Mouse (Mus musculus) spleen, postnatal 14 days (tissue): ENCODE data around the gene Dlg2.

ENCODE experiments used
- DNase-seq, 2 experiments: peaks; one replicate each; pipeline ENCODE4 v3.0.0; 2021 to 2022; ENCODE audit warnings: low spot score in 2 of 2

Gene Dlg2

GRCm38 (mm10) chr7:92180029-92180428 is 1703.6 kb downstream of the Dlg2 start:
- no peak for DNase-seq

GRCm38 (mm10) chr7:92180591-92181587 is 1704.4 kb downstream of the Dlg2 start:
- no peak for DNase-seq

- DNase-seq: no peak
These were observed 1705.6 kb downstream of the Dlg2 start for GRCm38 (mm10) chr7:92181959-92182612.

GRCm38 (mm10) chr7:92184371-92185059 is 1708.0 kb downstream of the Dlg2 start:
- DNase-seq: no peak

GRCm38 (mm10) chr7:92186341-92186740 is 1709.9 kb downstream of the Dlg2 start:
- DNase-seq: no peak

DNA sequence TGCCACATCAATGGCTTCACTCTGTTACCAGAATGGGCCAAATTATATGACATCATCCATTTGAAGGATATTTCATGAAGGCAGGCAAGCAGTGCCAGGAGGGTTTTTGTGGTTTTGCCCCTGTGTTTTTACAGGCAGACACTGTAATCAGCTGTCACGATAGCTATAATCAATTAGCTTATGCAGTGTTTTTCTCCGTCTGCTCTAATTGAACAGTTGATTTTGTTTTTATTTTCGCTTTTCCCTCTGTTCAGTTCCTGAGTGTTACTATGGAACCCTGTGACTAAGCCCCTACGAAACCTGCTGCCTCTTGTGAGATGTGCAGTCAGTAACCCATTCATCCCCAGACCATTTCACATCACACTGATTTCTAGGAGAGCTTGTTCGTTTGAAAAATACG is 1712.7 kb downstream of the Dlg2 start:
- DNase-seq: no peak

DNA sequence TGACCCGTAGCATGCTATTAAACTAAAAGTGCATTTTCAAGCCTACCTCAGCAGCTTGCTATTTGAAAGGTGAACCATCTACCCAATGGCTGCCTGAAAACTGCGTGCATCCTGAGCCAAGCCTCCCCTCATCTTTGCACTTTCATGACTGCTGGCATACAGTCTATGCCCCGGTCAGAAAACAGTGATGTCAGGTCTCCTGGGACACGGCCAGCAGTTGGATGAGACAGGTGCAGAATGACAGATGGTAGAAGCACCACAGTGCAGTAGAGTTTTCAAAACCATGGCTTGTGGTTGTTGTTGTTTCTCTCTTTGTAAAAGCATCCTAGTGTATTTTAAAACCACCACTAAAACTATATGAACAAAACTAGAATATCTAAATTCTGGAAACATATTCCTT is 1719.5 kb downstream of the Dlg2 start:
- DNase-seq: no peak

DNA sequence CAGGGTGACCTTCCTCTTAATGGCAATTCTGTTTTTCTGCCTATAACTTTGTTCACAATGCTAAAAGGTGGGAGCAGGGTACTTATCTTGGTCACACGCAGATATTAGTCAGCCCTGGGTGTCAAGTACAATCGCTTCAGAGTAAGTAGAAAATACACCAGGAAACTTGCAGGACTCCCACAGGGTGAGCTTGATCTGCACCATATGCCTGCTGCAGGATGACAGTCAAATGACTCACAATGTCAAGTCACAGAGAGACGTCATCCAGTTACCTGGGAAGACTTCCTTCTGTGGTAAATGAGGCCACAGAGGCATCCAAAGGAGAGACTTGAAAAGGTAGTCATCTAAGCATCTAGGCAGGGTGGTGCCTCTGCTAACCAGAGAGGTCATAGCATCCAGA is 1721.1 kb downstream of the Dlg2 start:
- DNase-seq: no peak

GRCm38 (mm10) chr7:92199131-92199530 is 1722.7 kb downstream of the Dlg2 start:
- DNase-seq: no peak

DNA sequence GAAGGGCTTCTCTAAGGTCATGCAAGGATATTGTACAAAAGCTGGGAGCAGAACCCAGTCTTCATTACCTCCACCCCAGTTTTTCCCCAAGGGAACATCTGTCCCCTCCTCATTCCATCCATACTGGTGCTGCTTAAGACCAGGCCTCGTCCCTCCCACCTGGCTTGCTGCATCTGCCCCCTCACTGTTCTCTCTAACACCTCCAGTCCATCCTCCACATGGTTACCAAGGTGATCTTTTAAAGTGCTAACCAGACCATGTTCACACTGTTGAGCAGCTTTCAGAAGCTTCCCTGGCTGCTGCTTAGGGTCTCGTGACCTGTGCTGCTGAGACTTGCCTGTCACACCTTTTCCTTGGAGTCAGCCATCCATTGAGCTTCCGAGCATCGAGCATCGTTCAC is 1734.2 kb downstream of the Dlg2 start:
- DNase-seq: no peak

DNA sequence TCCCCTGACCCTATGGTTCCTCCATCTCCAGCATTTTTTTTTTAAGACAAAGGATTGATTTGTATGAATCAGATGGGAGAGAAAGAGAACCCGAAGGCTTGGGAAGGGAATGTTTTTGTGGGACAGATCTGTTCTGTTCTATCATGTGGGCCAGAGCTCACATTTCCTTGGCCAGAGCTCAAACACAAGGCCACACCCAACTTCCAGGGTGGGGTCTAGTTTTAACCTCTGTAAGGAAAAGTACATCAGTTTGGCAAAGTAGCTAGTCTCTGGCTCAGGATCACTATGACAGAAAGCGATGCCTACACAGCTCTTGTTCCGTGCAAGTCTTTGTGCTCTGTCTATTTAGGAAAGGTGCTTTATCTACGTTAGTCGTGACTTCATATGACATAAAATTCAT is 1737.3 kb downstream of the Dlg2 start:
- DNase-seq: no peak

DNA sequence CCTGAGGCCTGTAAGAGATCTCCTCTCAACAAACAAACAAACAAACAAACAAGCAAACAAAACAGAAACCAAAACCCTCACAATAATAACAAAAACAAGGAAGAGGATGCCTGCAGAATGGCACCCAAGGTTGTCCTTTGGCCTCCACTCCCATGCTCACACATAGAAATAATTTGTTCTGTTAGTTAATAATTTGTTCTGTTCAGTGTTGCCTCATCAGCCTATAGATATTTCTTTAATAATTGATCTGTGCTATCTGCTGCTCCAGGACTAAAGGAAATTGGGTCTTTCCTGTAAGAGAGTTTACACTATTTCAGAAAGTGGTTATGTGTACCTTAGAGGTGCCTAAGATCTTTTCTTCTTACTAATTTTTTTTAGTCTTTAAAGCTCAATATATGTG is 1741.7 kb downstream of the Dlg2 start:
- DNase-seq: no peak

GRCm38 (mm10) chr7:92220619-92221018 is 1744.1 kb downstream of the Dlg2 start:
- DNase-seq: no peak

DNA sequence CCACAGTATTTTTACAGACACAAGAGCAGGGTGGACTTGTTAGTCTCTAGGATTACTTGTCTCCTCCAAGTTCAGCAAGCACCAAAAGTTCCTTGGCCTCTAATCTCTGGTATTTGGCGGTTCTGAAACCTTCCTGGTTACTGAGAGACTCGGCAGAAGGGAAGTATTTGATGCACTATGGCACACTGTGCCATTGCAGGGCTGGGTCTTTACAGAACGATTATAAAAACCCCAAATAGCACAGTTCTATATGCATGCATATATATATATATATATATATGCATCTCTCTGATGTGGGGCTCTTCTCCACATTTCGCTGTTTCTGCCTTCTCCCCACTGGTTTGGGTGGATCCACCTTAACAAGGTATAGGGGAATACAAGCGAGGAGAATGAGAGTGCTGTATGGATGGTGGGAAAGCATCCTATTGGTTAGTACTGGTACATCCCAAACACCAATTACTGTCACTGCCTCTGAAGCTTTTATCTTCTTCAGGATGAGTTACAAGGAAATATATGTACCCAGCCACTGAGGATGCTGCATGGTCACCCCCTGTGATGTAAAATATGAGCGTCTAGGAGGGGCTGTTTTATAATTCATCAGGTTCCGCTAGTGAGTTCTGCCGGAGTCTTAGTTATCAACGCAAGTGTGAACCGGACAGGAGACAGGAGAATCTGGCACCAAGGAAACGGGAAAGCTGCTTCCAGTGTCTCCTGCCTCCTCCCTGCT is 1758.2 kb downstream of the Dlg2 start:
- no peak for DNase-seq

DNA sequence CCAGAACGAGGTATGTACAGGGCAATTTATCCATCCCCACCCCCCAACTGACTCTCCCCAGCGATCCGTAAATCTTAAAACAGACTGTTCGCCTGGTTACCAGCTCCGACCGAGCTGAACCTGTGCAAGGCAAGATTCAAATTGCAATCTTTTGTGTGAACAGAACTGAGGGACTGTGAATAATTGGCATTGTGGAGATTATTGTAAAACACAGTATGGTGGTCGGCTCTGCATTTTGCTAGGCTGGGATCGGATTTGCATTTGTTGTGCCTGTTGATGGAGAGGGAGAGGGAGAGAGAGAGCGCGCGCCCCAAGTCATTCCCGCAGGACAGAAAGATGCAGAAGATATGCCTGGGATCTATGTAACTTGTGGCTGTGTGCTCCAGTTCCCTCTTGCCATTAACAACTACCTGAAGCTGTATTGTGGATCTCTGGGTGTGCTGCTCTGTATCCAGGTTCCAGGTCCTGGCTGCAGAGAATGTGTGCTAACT is 1759.1 kb downstream of the Dlg2 start:
- no peak for DNase-seq

DNA sequence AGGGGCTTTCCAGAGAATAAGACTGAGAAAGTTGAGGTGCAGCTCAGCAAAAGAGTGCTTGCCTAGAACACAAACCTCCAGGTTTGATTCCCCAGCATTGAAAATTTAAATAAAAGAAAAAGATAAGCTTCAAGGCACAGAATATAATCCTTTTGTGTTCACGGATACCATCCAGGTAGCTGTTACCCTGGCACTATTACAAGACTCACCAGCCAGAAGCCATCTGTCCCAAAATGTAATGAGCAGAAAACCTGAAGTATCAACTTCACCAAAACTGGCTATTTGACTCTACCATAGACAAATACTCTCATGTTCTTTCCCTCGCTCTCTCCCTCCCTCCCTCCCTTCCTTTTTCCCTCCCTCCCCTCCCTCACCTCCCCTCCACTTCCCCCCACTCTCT is 1764.4 kb downstream of the Dlg2 start:
- DNase-seq: no peak

GRCm38 (mm10) chr7:92247594-92247993 is 1771.1 kb downstream of the Dlg2 start:
- no peak for DNase-seq

DNA sequence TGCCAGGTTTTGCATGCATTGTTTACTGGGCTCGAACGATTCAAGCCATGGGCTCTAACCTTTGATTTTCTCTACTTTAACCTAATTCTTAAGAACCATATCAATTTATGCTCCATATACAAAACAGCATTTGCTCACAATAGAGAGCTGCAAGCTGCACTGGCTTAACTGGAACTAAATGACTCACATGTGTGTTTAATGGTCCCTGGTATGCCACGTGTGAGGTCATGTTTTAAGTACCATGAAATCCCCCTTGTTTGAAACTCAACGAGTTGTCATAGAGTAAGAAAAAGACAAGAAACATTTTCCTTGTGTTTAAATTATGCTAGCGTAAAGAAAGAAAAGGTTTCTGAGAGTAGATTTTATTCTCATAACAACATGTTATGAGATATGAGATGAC is 1772.1 kb downstream of the Dlg2 start:
- no peak for DNase-seq

GRCm38 (mm10) chr7:92258148-92258547 is 1781.7 kb downstream of the Dlg2 start:
- no peak for DNase-seq

GRCm38 (mm10) chr7:92258701-92259100 is 1782.2 kb downstream of the Dlg2 start:
- DNase-seq: no peak

DNA sequence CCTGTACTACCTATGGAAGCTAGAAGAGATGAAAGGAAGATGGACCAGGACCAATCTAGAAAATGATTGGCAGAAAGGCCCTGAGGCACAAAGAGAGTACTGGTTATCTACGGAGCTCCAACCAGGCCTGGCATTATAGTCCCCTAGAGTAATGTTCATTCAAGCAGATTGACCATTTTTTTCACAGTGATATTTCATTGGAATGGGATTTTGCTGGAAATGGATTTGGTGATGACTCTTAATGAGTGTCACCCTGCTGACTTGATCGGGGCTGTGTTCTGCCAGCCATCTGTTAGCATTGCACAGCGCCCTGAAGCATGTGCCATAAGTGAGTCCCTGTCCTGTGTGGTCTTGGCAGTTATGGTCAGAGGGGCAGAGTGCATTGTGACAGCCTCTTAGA is 1787.9 kb downstream of the Dlg2 start:
- no peak for DNase-seq

DNA sequence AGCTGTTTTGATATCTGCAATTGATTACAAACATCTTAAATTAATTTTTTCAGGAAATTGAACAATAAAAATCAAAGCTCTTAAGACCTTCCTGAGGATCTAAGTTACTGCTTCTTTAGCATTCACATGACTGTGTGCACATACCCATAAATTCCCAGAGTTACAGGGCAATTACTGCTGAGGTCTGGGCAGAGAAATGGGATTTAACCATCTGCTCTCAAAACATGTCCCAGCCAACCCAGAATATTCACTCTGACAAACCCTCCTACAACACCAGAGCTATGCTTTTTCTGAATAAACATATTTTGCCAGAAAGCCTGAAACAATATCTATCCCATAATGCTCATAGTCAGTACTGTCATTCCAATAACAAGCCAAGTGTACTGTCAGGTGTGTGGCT is 1788.5 kb downstream of the Dlg2 start:
- DNase-seq: no peak
